Mouse (Mus musculus) liver, embryonic 12.5 days (tissue): ENCODE measurements at regions not wholly inside any gene's neighbourhood (a gene's known extent, or its start where the extent isn't known, plus 50 kb on each side); places are given as distances from the start of the nearest gene placed in this dataset.

Source experiments
- ATAC-seq: fragments of 200-750 bp; cut with Nextera tagmentation; 2 replicates; pipeline ENCODE4 v1.8.0; 2017; ENCODE audit warnings: moderate number of reproducible peaks, mild to moderate bottlenecking, moderate library complexity
- H3K27ac ChIP-seq: fragments of 300-500 bp; sonication (generic); 2 replicates; pipeline ENCODE4 v1.5.1; 2016; ENCODE audit warnings: mild to moderate bottlenecking
- H3K27me3 ChIP-seq: fragments of 300-500 bp; sonication (generic); replicated peaks from 2 replicates; pipeline ENCODE4 v1.6.1; 2016; ENCODE audit warnings: mild to moderate bottlenecking, moderate library complexity
- H3K36me3 ChIP-seq: fragments of 300-500 bp; sonication (generic); 2 replicates; pipeline ENCODE4 v1.6.1; 2016; ENCODE audit warnings: mild to moderate bottlenecking, moderate library complexity
- H3K4me1 ChIP-seq: fragments of 300-500 bp; sonication (generic); 2 replicates; pipeline ENCODE4 v1.6.1; 2016
- H3K4me2 ChIP-seq: fragments of 300-500 bp; sonication (generic); 2 replicates; pipeline ENCODE4 v1.6.1; 2016; ENCODE audit warnings: mild to moderate bottlenecking, moderate library complexity
- H3K4me3 ChIP-seq: fragments of 300-500 bp; sonication (generic); 2 replicates; pipeline ENCODE4 v1.5.1; 2016; ENCODE audit warnings: mild to moderate bottlenecking, moderate library complexity
- H3K9ac ChIP-seq: fragments of 300-500 bp; sonication (generic); 2 replicates; pipeline ENCODE4 v1.6.1; 2016; ENCODE audit warnings: mild to moderate bottlenecking, moderate library complexity
- H3K9me3 ChIP-seq: fragments of 300-500 bp; sonication (generic); replicated peaks from 2 replicates; pipeline ENCODE4 v1.6.1; 2016; ENCODE audit warnings: mild to moderate bottlenecking, moderate library complexity
- WGBS: fragments of 180-500 bp; shearing (Covaris S2); methylation state at CpG from one replicate; pipeline ENCODE4 v1.1.7; 2016; ENCODE audit not compliant: insufficient replicate concordance; 5-methylcytosine and 5-hydroxymethylcytosine counted together

- no peak overlapping the region for H3K4me3 ChIP-seq
- H3K4me1 ChIP-seq, result no peaks in the 10 kb centered on the region
- WGBS, result 81% methylated on average over 15 of the region's 15 CpGs
- H3K9ac ChIP-seq, result no peak overlapping the region
- H3K27me3 ChIP-seq, result peaks cover 53% of the 10 kb centered on the region
- H3K9me3 ChIP-seq, result no peaks in the 10 kb centered on the region
- no peaks in the 10 kb centered on the region for H3K36me3 ChIP-seq
- H3K27ac ChIP-seq, result no peak overlapping the region
- no peak overlapping the region for H3K4me2 ChIP-seq
- no peak for ATAC-seq
Measured at GRCm38 (mm10) chr15:85678351-85678895, 56.4 kb upstream of the Ppara start.

GRCm38 (mm10) chr15:85678981-85679708 is 55.6 kb upstream of the Ppara start:
- no peak for ATAC-seq
- 69% methylated on average over 24 of the region's 24 CpGs for WGBS
- H3K27ac ChIP-seq, result no peak overlapping the region
- H3K4me1 ChIP-seq, result no peaks in the 10 kb centered on the region
- H3K4me3 ChIP-seq, result no peak overlapping the region
- no peak overlapping the region for H3K9ac ChIP-seq
- peaks cover 49% of the 10 kb centered on the region for H3K27me3 ChIP-seq
- no peaks in the 10 kb centered on the region for H3K9me3 ChIP-seq
- no peak overlapping the region for H3K4me2 ChIP-seq
- no peaks in the 10 kb centered on the region for H3K36me3 ChIP-seq

GRCm38 (mm10) chr15:85679864-85680428 is 54.8 kb upstream of the Ppara start:
- peaks cover 44% of the 10 kb centered on the region for H3K27me3 ChIP-seq
- no peak overlapping the region for H3K4me2 ChIP-seq
- 72% methylated on average over 10 of the region's 10 CpGs for WGBS
- ATAC-seq, result no peak
- no peak overlapping the region for H3K9ac ChIP-seq
- H3K27ac ChIP-seq, result no peak overlapping the region
- no peaks in the 10 kb centered on the region for H3K4me1 ChIP-seq
- H3K36me3 ChIP-seq, result no peaks in the 10 kb centered on the region
- H3K4me3 ChIP-seq, result no peak overlapping the region
- no peaks in the 10 kb centered on the region for H3K9me3 ChIP-seq

- ATAC-seq, result no peak
- 53% methylated on average over 13 of the region's 13 CpGs for WGBS
- Histone ChIP-seq H3K4me2 (no peak overlapping the region), H3K9me3 (no peaks in the 10 kb centered on the region), H3K36me3 (no peaks in the 10 kb centered on the region), H3K27ac (no peak overlapping the region), H3K4me1 (no peaks in the 10 kb centered on the region), H3K4me3 (no peak overlapping the region), H3K9ac (no peak overlapping the region), H3K27me3 (peaks cover 43% of the 10 kb centered on the region)
Measured at GRCm38 (mm10) chr15:85680460-85681224, 54.1 kb upstream of the Ppara start.

GRCm38 (mm10) chr15:85682116-85682515 is 52.7 kb upstream of the Ppara start:
- Histone ChIP-seq H3K9me3 (no peaks in the 10 kb centered on the region), H3K36me3 (no peaks in the 10 kb centered on the region), H3K27ac (no peak overlapping the region), H3K4me1 (no peaks in the 10 kb centered on the region), H3K4me2 (no peak overlapping the region), H3K4me3 (no peak overlapping the region), H3K9ac (no peak overlapping the region), H3K27me3 (peaks cover 37% of the 10 kb centered on the region)
- ATAC-seq, result no peak
- 75% methylated on average over 12 of the region's 12 CpGs for WGBS

- 58% methylated on average over 6 of the region's 6 CpGs for WGBS
- no peaks in the 10 kb centered on the region for H3K9me3 ChIP-seq
- H3K4me1 ChIP-seq, result no peaks in the 10 kb centered on the region
- no peak overlapping the region for H3K27ac ChIP-seq
- no peak overlapping the region for H3K4me2 ChIP-seq
- no peak overlapping the region for H3K4me3 ChIP-seq
- ATAC-seq, result no peak
- no peaks in the 10 kb centered on the region for H3K36me3 ChIP-seq
- no peak overlapping the region for H3K9ac ChIP-seq
- H3K27me3 ChIP-seq, result peaks cover 31% of the 10 kb centered on the region
Measured at GRCm38 (mm10) chr15:85682780-85683179, 52.0 kb upstream of the Ppara start.

- WGBS, result 66% methylated on average over 6 of the region's 6 CpGs
- H3K9ac ChIP-seq, result no peak overlapping the region
- H3K4me2 ChIP-seq, result no peak overlapping the region
- peaks cover 26% of the 10 kb centered on the region for H3K27me3 ChIP-seq
- no peaks in the 10 kb centered on the region for H3K9me3 ChIP-seq
- H3K36me3 ChIP-seq, result no peaks in the 10 kb centered on the region
- H3K4me1 ChIP-seq, result no peaks in the 10 kb centered on the region
- H3K27ac ChIP-seq, result no peak overlapping the region
- no peak overlapping the region for H3K4me3 ChIP-seq
- no peak for ATAC-seq
Measured at GRCm38 (mm10) chr15:85683271-85683670, 51.5 kb upstream of the Ppara start.

GRCm38 (mm10) chr15:85683716-85684115 is 51.1 kb upstream of the Ppara start:
- Histone ChIP-seq H3K9ac (no peak overlapping the region), H3K4me3 (no peak overlapping the region), H3K36me3 (no peaks in the 10 kb centered on the region), H3K27me3 (peaks cover 21% of the 10 kb centered on the region), H3K27ac (no peak overlapping the region), H3K4me2 (no peak overlapping the region), H3K9me3 (no peaks in the 10 kb centered on the region), H3K4me1 (no peaks in the 10 kb centered on the region)
- no peak for ATAC-seq
- WGBS, result 78% methylated on average over 4 of the region's 4 CpGs

GRCm38 (mm10) chr15:85684164-85684708 is 50.5 kb upstream of the Ppara start:
- Histone ChIP-seq H3K4me2 (no peak overlapping the region), H3K9ac (no peak overlapping the region), H3K4me1 (no peaks in the 10 kb centered on the region), H3K4me3 (no peak overlapping the region), H3K27ac (no peak overlapping the region), H3K27me3 (peaks cover 16% of the 10 kb centered on the region), H3K36me3 (no peaks in the 10 kb centered on the region), H3K9me3 (no peaks in the 10 kb centered on the region)
- WGBS, result 75% methylated on average over 14 of the region's 14 CpGs
- no peak for ATAC-seq

- peaks cover 17% of the 10 kb centered on the region for H3K27me3 ChIP-seq
- H3K36me3 ChIP-seq, result no peaks in the 10 kb centered on the region
- no peak overlapping the region for H3K4me3 ChIP-seq
- H3K9ac ChIP-seq, result no peak overlapping the region
- no peak overlapping the region for H3K4me2 ChIP-seq
- no peak overlapping the region for H3K27ac ChIP-seq
- ATAC-seq, result no peak
- no peaks in the 10 kb centered on the region for H3K9me3 ChIP-seq
- no peaks in the 10 kb centered on the region for H3K4me1 ChIP-seq
- WGBS, result 52% methylated on average over 5 of the region's 5 CpGs
Measured at GRCm38 (mm10) chr15:85684875-85685274, 49.9 kb upstream of the Ppara start.
